Mouse (Mus musculus) limb, embryonic 10.5 days (tissue): Measurements from ENCODE around the gene Spout1. TPM values are rescaled to one million over a fixed set of nuclear protein-coding genes. Genes with fewer than 3 reads are reported as not detected.
A peak's percentile ranks its signal among the peaks of the same experiment; 100 is the strongest.
"Not testable (repeated sequence)": the region's sequence is repeated elsewhere in the genome, so short reads cannot be mapped to it uniquely, and the experiment has no call there.

Source experiments
- DNase-seq: peaks from one replicate; pipeline ENCODE4 v3.0.0-alpha.2; 2017; ENCODE audit warnings: low spot score
- H3K27ac ChIP-seq: fragments of 300-500 bp; sonication (generic); 2 replicates; pipeline ENCODE4 v1.5.1; 2016; ENCODE audit warnings: mild to moderate bottlenecking
- H3K27me3 ChIP-seq: fragments of 300-500 bp; sonication (generic); 2 replicates; pipeline ENCODE4 v1.6.1; 2016; ENCODE audit warnings: low read depth, mild to moderate bottlenecking; ENCODE audit not compliant: poor library complexity, severe bottlenecking
- H3K36me3 ChIP-seq: fragments of 300-500 bp; sonication (generic); 2 replicates; pipeline ENCODE4 v1.6.1; 2016; ENCODE audit warnings: mild to moderate bottlenecking, moderate library complexity
- H3K4me1 ChIP-seq: fragments of 300-500 bp; sonication (generic); 2 replicates; pipeline ENCODE4 v1.6.1; 2016
- H3K4me3 ChIP-seq: fragments of 300-500 bp; sonication (generic); 2 replicates; pipeline ENCODE4 v1.5.1; 2016; ENCODE audit warnings: mild to moderate bottlenecking, moderate library complexity
- H3K9me3 ChIP-seq: fragments of 300-500 bp; sonication (generic); replicated peaks from 2 replicates; pipeline ENCODE4 v1.6.1; 2016; ENCODE audit warnings: mild to moderate bottlenecking
- WGBS: fragments of 180-500 bp; shearing (Covaris S2); methylation state at CpG from one replicate; pipeline ENCODE4 v1.1.7; 2016; 5-methylcytosine and 5-hydroxymethylcytosine counted together
- polyA plus RNA-seq: library from polyadenylated mRNA; unstranded; fragments of >200 nt; fragmentation: Nextera tagmentation; extraction: Ambion mirVana; gene quantifications from 2 replicates; pipeline ENCODE4 v1.2.1, GENCODE M21; 2016

Spout1 gene
- polyA plus RNA-seq, 1 experiment from 2014 or later = 107 TPM

DNA sequence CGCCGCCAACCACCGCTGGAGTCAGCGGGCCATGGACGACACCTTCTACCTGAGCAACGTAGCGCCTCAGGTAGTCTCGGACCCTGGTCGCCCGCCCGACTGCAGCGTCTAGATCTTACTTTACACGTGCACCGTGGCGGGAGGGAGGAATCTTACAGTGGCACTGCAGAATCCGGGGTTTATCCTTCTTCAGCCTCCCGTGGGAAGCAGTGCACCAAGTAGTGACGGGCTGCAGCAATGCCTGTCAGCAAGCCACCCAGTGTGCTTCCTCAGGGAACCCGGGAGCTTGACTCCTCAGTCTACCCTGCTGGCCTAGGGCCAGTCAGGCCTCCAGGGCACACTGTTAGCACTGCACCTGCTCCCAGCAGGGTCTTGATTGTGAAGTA, 6.3 kb downstream of the Spout1 start:
- 4% methylated on average over 19 of the region's 19 CpGs for WGBS
- H3K4me1 ChIP-seq = peaks cover 19% of the 10 kb centered on the region
- H3K36me3 ChIP-seq = peaks cover 49% of the 10 kb centered on the region
- H3K9me3 ChIP-seq = no peaks in the 10 kb centered on the region; the same call in 1 of the 2 replicates
- DNase-seq = no peak
- peak overlapping the region; percentile 93 for H3K27ac ChIP-seq
- peak overlapping the region; percentile 80 for H3K4me3 ChIP-seq
- no peaks in the 10 kb centered on the region for H3K27me3 ChIP-seq

DNA sequence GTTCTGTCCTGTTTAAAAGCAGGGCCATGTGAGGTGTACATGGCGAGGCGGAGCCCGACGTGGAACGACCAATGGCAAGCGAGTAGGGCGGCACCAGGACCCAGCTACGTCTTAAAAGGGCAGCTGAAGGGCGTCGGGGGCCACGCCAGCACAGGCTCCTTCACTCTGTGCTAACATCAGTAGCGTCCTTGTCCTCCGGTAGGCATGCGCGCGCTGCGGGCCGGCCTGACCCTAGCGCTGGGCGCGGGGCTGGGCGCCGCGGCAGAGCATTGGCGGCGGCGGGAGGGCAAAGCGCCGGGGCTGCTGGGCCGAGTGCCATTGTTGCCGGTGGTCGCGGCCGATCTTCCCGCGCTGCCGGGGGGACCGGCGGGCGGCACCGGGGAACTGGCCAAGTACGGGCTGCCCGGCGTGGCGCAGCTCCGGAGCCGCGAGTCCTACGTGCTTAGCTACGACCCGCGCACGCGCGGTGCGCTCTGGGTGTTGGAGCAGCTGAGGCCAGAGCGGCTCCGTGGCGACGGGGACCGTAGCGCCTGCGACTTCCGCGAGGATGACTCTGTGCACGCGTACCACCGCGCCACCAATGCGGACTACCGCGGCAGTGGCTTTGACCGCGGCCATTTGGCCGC, 6.8 kb downstream of the Spout1 start, which contains the start of gene Endog:
Gene Endog, plus strand, starts transcription at position 123 of the 626 bp plus-strand sequence.
- Histone ChIP-seq H3K4me1 (peaks cover 18% of the 10 kb centered on the region), H3K4me3 (peak within 1 kb of the TSS; percentile 80), H3K27ac (peak within 1 kb of the TSS; percentile 93), H3K9me3 (peaks cover 4% of the 10 kb centered on the region; the same call in 1 of the 2 replicates), H3K27me3 (no peaks in the 10 kb centered on the region), H3K36me3 (peaks cover 44% of the 10 kb centered on the region)
- peak; percentile 85 for DNase-seq
- under 1% methylated on average over 75 of the region's 75 CpGs for WGBS

DNA sequence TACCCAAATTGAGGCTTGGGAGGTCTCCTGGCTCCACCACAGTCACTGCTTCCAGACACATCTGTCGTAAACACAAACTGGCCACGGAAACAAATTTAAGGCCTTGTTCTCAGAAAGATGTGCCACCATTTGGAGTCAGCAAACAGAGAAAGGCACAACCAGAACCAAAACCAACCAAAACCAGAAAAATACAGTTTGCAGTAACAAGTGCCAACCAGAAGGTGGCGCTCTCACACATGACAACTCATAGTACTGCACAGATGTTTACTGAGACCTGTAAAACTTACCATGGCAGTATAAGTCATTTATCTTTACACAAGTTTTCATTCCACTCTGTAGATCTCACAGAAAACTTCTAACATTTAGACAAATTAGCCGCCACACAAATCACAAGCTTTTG, 11.6 kb downstream of the Spout1 start:
- Histone ChIP-seq H3K27me3 (no peaks in the 10 kb centered on the region), H3K4me1 (peaks cover 10% of the 10 kb centered on the region), H3K27ac (no peak overlapping the region), H3K4me3 (no peak overlapping the region), H3K36me3 (no peaks in the 10 kb centered on the region), H3K9me3 (peaks cover 6% of the 10 kb centered on the region; the same call in 1 of the 2 replicates)
- 57% methylated on average over 4 of the region's 4 CpGs for WGBS
- DNase-seq = no peak

DNA sequence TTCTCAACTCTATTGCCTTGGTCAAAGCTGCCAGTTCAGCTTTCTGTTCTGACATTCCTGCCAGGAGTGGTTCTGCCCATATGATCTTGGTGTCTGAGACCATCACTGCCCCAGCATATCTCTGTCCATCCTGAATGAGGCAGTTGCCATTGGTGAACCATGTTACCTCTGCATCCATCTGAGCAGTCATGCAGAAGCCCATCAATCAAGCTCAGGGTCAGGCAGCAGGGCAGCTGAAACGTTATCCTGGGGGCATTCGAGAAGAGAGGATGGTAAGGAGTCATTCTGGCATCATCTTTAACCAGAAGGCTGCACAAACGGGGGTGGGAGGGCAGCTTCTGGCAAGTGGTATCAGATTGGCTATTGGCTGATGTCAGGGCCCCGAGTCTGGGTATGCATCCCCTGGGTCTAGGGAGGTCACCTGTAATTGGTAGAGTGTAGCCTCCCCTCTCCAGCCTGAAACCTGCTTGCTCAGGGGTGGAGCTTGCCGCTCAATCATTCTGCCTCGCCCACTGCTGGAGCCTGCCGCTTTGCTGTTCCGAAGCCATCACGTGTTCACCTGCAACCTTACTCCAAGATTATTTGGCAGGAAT, 13.8 kb downstream of the Spout1 start:
- Histone ChIP-seq H3K4me3 (no peak overlapping the region), H3K27me3 (no peaks in the 10 kb centered on the region), H3K4me1 (peaks cover 4% of the 10 kb centered on the region), H3K27ac (no peak overlapping the region), H3K36me3 (no peaks in the 10 kb centered on the region), H3K9me3 (peaks cover 6% of the 10 kb centered on the region; the same call in 1 of the 2 replicates)
- DNase-seq = no peak
- 54% methylated on average over 9 of the region's 9 CpGs for WGBS

DNA sequence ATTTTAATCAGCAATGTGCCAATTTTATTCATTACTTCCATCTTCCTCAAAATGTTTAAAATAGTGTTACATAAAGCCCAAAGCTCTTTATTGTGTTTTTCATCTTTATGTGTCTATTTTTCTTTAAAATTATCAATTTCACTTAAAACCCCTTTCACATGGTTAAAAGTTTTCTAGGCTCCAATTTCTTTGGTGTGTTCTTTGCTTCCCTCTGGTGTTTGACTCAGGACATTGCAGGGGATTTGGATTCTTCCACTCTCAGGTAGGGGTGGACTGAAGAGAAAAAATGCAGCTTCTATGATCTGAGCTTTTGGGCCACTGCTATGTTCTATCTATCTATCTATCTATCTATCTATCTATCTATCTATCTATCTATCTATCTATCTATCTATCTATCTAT, 16.4 kb downstream of the Spout1 start:
- H3K36me3 ChIP-seq = no peaks in the 10 kb centered on the region
- peaks cover 4% of the 10 kb centered on the region for H3K4me1 ChIP-seq
- H3K27ac ChIP-seq = no peak overlapping the region
- no peaks in the 10 kb centered on the region for H3K27me3 ChIP-seq
- H3K4me3 ChIP-seq = no peak overlapping the region
- peaks cover 5% of the 10 kb centered on the region; the same call in 1 of the 2 replicates for H3K9me3 ChIP-seq
- no peak for DNase-seq

DNA sequence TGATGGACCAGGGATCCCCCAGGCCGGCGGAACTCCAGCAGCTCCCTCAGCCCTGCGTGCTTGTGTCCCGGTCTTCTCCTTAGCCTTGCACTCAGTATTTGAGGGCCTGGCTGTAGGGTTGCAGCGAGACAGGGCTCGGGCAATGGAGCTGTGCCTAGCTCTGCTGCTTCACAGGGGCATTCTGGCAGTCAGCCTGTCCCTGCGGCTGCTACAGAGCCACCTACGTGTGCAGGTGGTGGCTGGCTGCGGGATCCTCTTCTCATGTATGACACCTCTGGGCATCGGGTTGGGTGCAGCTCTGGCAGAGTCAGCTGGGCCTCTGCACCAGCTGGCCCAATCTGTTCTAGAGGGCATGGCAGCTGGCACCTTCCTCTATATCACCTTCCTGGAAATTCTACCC, 18.4 kb downstream of the Spout1 start:
- WGBS = 80% methylated on average over 8 of the region's 10 CpGs
- H3K4me1 ChIP-seq, H3K27me3 ChIP-seq, DNase-seq, H3K27ac ChIP-seq, H3K36me3 ChIP-seq, H3K4me3 ChIP-seq, H3K9me3 ChIP-seq: not testable (repeated sequence)

DNA sequence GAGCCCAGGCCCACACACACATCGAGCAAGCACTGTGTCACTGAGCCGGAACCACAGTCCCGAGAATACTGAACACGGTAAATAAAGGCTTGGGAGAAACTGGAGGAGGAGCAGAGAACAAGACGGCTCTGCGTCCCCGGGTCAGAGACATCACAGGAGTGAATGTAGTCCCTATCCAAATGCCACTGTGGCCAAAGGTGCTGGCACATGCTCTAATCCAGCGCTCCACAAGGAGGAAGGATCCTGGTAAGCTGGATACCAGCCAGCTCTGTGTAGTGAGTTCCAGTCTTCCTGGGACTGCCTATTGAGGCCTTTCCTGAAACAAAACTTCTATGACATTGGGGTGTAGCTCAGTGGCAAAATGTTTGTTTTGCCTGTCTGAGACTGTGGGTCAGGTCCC, 25.6 kb downstream of the Spout1 start:
- WGBS = 91% methylated on average over 8 of the region's 8 CpGs

DNA sequence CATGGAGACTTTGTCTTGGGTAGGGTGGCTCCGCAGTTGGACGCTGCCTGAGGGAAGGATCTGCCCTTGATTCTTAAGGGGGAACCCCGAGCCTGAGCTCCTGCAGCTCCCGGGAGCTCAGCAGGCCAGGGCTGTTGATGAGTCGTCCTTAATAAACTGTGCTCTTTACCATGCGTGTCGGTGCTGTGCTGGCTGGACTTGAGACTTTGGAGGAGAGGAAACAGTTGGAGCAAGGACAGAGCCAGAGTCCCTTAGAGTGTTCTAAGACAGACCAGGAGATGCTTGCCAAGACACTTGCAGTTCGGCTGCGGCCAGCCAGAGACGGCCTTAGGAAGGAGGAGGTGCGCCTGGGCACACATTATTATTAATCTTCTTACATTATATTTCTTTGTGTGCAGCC, 26.4 kb downstream of the Spout1 start:
- Histone ChIP-seq H3K4me3 (no peak overlapping the region), H3K27me3 (no peaks in the 10 kb centered on the region), H3K36me3 (peaks cover 52% of the 10 kb centered on the region), H3K27ac (no peak overlapping the region), H3K9me3 (no peaks in the 10 kb centered on the region), H3K4me1 (no peaks in the 10 kb centered on the region)
- DNase-seq = no peak
- WGBS = 92% methylated on average over 11 of the region's 11 CpGs

More for the DNA sequence above, 25.6 kb downstream of the Spout1 start:
- Histone ChIP-seq H3K4me1 (no peaks in the 10 kb centered on the region), H3K36me3 (peaks cover 45% of the 10 kb centered on the region), H3K27ac (no peak overlapping the region), H3K27me3 (no peaks in the 10 kb centered on the region), H3K4me3 (no peak overlapping the region), H3K9me3 (no peaks in the 10 kb centered on the region)
- no peak for DNase-seq

DNA sequence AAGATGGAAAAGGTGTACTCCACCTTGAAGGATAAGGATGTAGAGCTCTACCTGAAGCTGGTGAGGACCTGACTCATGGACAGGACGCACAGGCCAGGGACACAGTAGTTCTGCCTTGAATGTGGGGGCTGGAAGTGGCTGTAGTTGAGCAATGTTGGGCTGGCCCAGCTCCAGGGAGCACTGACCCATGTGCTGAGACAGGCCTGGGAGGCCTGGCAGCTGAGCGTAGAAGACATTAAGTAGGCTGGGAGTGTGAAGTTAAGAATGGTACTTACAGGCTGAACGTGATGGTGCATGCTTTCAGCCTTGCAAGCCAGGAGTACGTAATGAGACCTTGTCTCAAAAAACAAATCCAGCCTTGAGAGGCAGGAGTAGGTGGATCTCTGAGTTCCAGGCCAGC, 30.8 kb downstream of the Spout1 start:
- no peaks in the 10 kb centered on the region for H3K27me3 ChIP-seq
- H3K4me1 ChIP-seq = no peaks in the 10 kb centered on the region
- peaks cover 96% of the 10 kb centered on the region for H3K36me3 ChIP-seq
- H3K9me3 ChIP-seq = no peaks in the 10 kb centered on the region
- no peak overlapping the region for H3K4me3 ChIP-seq
- no peak overlapping the region for H3K27ac ChIP-seq
- no peak for DNase-seq
- WGBS = 97% methylated on average over 4 of the region's 4 CpGs

DNA sequence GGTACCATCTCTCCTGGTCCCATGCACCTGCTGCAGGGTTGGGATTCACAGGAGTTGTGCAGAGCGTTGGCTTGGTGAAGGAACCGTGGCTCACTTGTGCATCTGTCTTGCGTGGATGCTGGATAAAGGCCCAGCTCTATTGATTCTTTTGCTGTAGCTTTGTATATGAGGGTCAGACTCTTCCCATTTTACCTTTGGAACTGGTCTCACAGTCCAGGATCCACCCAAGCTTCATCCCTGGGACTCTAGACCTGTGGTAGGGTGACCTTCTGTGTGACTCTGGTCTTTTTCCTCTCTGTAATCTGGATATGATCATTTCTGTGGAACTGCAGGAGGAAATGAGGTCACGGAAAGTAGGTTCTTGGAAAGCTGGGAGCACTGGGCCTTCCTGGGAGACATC, 33.8 kb downstream of the Spout1 start:
- no peaks in the 10 kb centered on the region for H3K27me3 ChIP-seq
- H3K4me1 ChIP-seq = no peaks in the 10 kb centered on the region
- no peaks in the 10 kb centered on the region for H3K9me3 ChIP-seq
- 95% methylated on average over 4 of the region's 4 CpGs for WGBS
- no peak overlapping the region for H3K4me3 ChIP-seq
- peaks cover 99% of the 10 kb centered on the region for H3K36me3 ChIP-seq
- H3K27ac ChIP-seq = no peak overlapping the region
- no peak for DNase-seq

DNA sequence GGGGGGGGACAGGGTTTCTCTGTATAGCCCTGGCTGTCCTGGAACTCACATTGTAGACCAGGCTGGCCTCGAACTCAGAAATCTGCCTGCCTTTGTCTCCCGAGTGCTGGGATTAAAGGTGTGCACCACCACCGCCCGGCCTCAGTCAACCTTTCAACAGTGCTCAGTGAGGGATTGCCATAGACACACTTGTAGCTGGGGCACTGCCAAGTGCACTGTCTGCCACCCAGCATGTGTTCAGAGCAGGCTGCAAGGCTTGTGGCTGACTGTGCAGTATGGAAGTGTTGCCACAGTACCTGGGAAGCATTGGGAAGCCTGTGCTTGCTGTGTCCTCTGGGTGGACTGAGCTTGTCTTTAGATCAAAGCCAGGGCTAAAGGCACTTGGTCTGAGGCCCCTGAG, 38.2 kb downstream of the Spout1 start:
- peaks cover 96% of the 10 kb centered on the region for H3K36me3 ChIP-seq
- WGBS = 95% methylated on average over 4 of the region's 4 CpGs
- H3K27ac ChIP-seq, H3K27me3 ChIP-seq, H3K4me3 ChIP-seq, H3K9me3 ChIP-seq, H3K4me1 ChIP-seq, DNase-seq: not testable (repeated sequence)

DNA sequence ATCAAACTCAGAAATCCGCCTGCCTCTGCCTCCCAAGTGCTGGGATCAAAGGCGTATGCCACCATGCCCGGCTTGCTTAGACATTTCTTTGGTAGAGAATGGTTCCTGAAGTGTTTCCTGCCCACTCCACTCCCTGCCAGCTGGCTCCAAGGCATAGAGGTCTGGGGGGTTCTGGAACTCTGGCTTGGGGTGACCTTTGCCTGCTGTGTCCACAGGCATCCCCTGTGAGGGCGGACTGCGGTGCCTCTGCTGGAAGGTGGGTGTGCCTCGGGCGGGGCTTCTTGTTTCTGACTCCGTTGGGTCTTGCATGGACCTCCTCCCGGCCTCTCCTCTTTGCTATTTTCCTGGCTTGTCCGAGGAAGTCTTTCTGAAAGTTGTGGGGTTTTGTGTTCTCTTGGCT, 41.8 kb downstream of the Spout1 start:
- no peak for DNase-seq
- Histone ChIP-seq H3K36me3 (peaks cover 62% of the 10 kb centered on the region), H3K27me3 (no peaks in the 10 kb centered on the region), H3K4me3 (no peak overlapping the region), H3K9me3 (no peaks in the 10 kb centered on the region), H3K4me1 (peaks cover 27% of the 10 kb centered on the region), H3K27ac (no peak overlapping the region)
- 92% methylated on average over 10 of the region's 10 CpGs for WGBS

DNA sequence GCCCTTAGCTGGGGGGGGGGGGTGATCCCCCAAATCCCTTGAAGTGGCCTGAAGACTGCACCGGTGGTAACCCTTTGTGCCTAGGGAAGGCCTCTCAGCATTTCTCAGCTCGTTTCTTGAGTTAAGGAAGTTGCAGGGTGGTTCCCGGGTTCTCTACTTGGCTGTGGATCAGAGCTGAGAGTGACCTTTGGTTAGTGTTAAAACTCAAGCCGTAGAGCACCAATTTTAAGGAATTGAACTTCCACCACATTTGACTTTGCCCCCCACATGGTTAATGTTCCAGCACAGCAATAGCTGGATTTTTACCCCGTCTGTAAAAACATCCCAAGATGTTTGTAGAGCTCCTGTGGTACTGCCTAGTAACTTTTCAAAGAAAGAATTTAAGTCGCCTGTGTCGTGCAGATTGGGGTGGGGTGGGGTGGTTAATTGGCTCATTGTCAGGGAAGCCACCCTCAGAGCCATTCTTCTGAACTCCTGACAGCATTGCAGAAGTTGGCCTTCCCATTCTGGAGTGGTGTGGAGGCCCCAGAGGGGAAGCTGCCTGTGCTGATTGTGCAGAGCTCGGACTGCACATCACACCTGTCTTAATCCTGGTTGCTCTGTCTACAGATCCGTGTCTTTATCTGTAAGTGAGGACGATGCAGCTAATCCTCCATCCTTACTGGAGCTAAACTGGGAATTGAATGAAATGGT, 43.2 kb downstream of the Spout1 start:
- H3K27me3 ChIP-seq = no peaks in the 10 kb centered on the region
- H3K9me3 ChIP-seq = no peaks in the 10 kb centered on the region
- 84% methylated on average over 10 of the region's 10 CpGs for WGBS
- peaks cover 48% of the 10 kb centered on the region for H3K36me3 ChIP-seq
- DNase-seq = no peak
- peak overlapping the region; percentile 88 for H3K4me3 ChIP-seq
- H3K4me1 ChIP-seq = peaks cover 27% of the 10 kb centered on the region
- H3K27ac ChIP-seq = peak overlapping the region; percentile 88; the same call in 1 of the 2 replicates
